Mouse (Mus musculus) lung, postnatal 0 days (tissue): Measurements from ENCODE around the gene Hk1. TPM values are rescaled to one million over a fixed set of nuclear protein-coding genes. Genes with fewer than 3 reads are reported as not detected.

Experiments
- ATAC-seq: fragments of 200-750 bp; cut with Nextera tagmentation; 2 replicates; pipeline ENCODE4 v1.8.0; 2017; ENCODE audit warnings: moderate library complexity
- DNase-seq: peaks from one replicate; pipeline ENCODE4 v3.0.0-alpha.2; 2016; ENCODE audit warnings: low spot score
- H3K27ac ChIP-seq: fragments of 300-500 bp; sonication (generic); 2 replicates; pipeline ENCODE4 v1.5.1; 2014; ENCODE audit warnings: antibody characterized with exemption, mild to moderate bottlenecking, low read length, mixed read lengths
- H3K27me3 ChIP-seq: fragments of 300-500 bp; sonication (generic); replicated peaks from 2 replicates; pipeline ENCODE4 v1.6.1; 2014; ENCODE audit warnings: low read length, mixed read lengths; ENCODE audit not compliant: insufficient read depth
- H3K36me3 ChIP-seq: fragments of 300-500 bp; sonication (generic); 2 replicates; pipeline ENCODE4 v1.6.1; 2014; ENCODE audit warnings: low read length, mixed read lengths; ENCODE audit not compliant: insufficient read depth
- H3K4me1 ChIP-seq: fragments of 300-500 bp; sonication (generic); 2 replicates; pipeline ENCODE4 v1.6.1; 2014; ENCODE audit warnings: antibody characterized with exemption, low read depth, low read length, mixed read lengths; ENCODE audit not compliant: insufficient read depth
- H3K4me2 ChIP-seq: fragments of 300-500 bp; sonication (generic); replicated peaks from 2 replicates; pipeline ENCODE4 v1.6.1; 2014; ENCODE audit warnings: low read depth, mild to moderate bottlenecking, low read length, moderate library complexity, mixed read lengths
- H3K4me3 ChIP-seq: fragments of 300-500 bp; sonication (generic); 2 replicates; pipeline ENCODE4 v1.5.1; 2014; ENCODE audit warnings: low read depth, low read length
- H3K9ac ChIP-seq: fragments of 300-500 bp; sonication (generic); replicated peaks from 2 replicates; pipeline ENCODE4 v1.6.1; 2014; ENCODE audit warnings: low read depth, mild to moderate bottlenecking
- H3K9me3 ChIP-seq: fragments of 300-500 bp; sonication (generic); 2 replicates; pipeline ENCODE4 v1.6.1; 2016; ENCODE audit warnings: low read length, mixed read lengths
- CTCF ChIP-seq: IDR thresholded peaks from 2 replicates; pipeline ENCODE4 v1.5.1; 2016; ENCODE audit warnings: antibody characterized with exemption, mild to moderate bottlenecking
- EP300 ChIP-seq: IDR thresholded peaks from 2 replicates; pipeline ENCODE4 v1.6.1; 2016; ENCODE audit warnings: antibody characterized with exemption, mild to moderate bottlenecking, control low read depth
- WGBS: fragments of 180-500 bp; shearing (Covaris S2); extraction: QIAGEN DNeasy Blood & Tissue Kit; methylation state at CpG from one replicate; pipeline ENCODE4 v1.1.7; 2014; 5-methylcytosine and 5-hydroxymethylcytosine counted together
- polyA plus RNA-seq: library from polyadenylated mRNA; unstranded; fragments of >200 nt; fragmentation: Nextera tagmentation; extraction: Ambion mirVana; gene quantifications from 2 replicates; pipeline ENCODE4 v1.2.1, GENCODE M21; 2015

The Hk1 gene
- polyA plus RNA-seq, 1 experiment from 2014 or later, result 25.8 TPM

DNA sequence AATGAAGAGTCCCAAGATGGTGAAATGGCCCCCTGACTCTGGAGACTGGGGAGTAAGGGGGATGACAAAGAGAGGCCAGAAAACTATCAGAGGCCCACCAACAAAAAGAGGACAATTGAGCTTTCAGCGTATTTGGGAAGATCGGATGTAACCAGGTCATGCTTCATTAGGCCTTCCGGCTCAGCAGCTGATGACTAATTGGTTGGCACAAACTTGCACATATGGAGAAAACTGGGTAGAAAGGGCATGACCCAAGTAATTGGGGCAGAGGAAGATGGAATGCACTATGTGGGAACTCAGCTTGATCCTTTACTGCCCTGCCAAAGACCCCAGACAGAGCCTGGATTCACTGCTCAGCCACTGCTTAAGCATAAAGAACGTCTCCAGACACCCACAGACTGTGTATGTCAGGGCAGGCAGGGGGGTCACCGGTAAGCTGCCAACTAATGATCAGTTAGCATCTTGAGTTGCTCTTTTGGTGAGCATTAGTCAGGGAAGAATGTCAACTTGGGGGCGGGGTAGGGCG is 39.2 kb upstream of the Hk1 start:
- peaks cover 4% of the 10 kb centered on the region; the same call in 1 of the 2 replicates for H3K4me1 ChIP-seq
- no peak overlapping the region for H3K27ac ChIP-seq
- TF ChIP-seq CTCF, result no peak
- TF ChIP-seq EP300, result no peak
- no peak overlapping the region for H3K9ac ChIP-seq
- H3K27me3 ChIP-seq, result no peaks in the 10 kb centered on the region
- no peak overlapping the region for H3K4me3 ChIP-seq
- ATAC-seq (no peak), DNase-seq (no peak)
- WGBS, result 80% methylated on average over 7 of the region's 7 CpGs
- no peaks in the 10 kb centered on the region for H3K9me3 ChIP-seq
- no peak overlapping the region for H3K4me2 ChIP-seq
- no peaks in the 10 kb centered on the region for H3K36me3 ChIP-seq

DNA sequence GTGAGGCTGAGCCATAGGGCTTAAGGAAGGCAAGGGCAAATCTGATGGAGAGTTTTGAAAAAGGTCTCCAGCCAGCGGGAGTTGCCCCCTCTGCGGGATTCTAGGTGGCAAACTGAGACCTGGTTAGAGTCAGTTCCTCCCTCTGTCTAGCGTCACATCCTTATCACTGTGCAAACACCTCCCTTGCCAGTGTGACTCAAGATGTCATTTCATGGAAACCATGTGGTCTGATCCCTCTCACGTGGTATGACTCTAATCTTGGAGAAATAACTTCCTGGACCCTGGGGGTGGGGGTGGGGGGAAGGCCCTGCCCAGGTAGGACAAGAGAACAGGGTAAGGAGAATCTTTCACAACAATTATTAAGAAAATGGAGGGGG is 33.9 kb upstream of the Hk1 start:
- no peak overlapping the region for H3K9ac ChIP-seq
- 3% methylated on average over 4 of the region's 4 CpGs for WGBS
- DNase-seq (peak; percentile 87), ATAC-seq (peak; percentile 86)
- H3K4me1 ChIP-seq, result no peaks in the 10 kb centered on the region
- no peaks in the 10 kb centered on the region for H3K36me3 ChIP-seq
- TF ChIP-seq EP300 (peak; percentile 52), CTCF (no peak)
- peak overlapping the region; percentile 87 for H3K27ac ChIP-seq
- 0 out of 2 replicates have a peak overlapping the region, but pooled peaks have one; percentile 17 for H3K4me2 ChIP-seq
- no peak overlapping the region for H3K4me3 ChIP-seq
- no peaks in the 10 kb centered on the region for H3K27me3 ChIP-seq
- H3K9me3 ChIP-seq, result no peaks in the 10 kb centered on the region

DNA sequence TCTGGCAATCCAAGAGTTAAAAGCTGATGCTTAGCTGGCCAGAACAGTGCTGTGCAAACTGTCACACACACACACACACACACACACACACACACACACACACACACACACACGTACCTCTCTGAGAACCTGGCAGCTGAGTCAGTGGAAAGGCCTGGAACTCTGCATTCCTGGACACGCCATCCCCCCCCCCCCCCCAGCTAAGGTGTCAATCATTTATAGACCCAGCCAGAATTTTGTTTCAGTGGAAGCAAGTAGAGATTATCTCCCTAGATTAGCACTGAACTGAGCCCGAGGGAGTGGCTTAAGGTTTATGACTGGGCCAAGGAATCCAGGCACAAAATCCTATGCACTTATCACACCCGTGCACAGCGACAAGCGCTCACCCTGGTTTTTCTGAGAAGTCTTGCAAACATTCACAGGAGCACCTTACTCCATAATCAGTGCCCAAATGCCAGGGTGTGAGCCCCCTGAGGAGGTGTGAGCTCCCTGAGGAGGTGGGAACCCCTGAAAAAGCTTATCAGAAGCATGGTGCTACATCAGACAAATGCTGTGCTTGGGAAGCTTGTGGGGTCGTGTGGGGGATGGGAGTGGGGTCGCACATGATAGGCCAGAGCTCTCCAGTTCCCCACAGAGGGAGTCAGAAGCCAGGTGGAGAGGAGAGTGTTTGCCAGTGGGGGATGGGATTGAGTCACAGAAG is 33.3 kb upstream of the Hk1 start:
- no peaks in the 10 kb centered on the region for H3K4me1 ChIP-seq
- ATAC-seq, result peak; percentile 82
- no peaks in the 10 kb centered on the region for H3K9me3 ChIP-seq
- no peaks in the 10 kb centered on the region for H3K27me3 ChIP-seq
- DNase-seq, result peak; percentile 86
- no peak; the same call in none of the 2 replicates for TF ChIP-seq EP300
- TF ChIP-seq CTCF, result no peak
- H3K27ac ChIP-seq, result peak overlapping the region; percentile 87
- no peak overlapping the region for H3K4me3 ChIP-seq
- 6% methylated on average over 8 of the region's 8 CpGs for WGBS
- no peak overlapping the region for H3K9ac ChIP-seq
- 0 out of 2 replicates have a peak overlapping the region, but pooled peaks have one; percentile 17 for H3K4me2 ChIP-seq
- H3K36me3 ChIP-seq, result no peaks in the 10 kb centered on the region

DNA sequence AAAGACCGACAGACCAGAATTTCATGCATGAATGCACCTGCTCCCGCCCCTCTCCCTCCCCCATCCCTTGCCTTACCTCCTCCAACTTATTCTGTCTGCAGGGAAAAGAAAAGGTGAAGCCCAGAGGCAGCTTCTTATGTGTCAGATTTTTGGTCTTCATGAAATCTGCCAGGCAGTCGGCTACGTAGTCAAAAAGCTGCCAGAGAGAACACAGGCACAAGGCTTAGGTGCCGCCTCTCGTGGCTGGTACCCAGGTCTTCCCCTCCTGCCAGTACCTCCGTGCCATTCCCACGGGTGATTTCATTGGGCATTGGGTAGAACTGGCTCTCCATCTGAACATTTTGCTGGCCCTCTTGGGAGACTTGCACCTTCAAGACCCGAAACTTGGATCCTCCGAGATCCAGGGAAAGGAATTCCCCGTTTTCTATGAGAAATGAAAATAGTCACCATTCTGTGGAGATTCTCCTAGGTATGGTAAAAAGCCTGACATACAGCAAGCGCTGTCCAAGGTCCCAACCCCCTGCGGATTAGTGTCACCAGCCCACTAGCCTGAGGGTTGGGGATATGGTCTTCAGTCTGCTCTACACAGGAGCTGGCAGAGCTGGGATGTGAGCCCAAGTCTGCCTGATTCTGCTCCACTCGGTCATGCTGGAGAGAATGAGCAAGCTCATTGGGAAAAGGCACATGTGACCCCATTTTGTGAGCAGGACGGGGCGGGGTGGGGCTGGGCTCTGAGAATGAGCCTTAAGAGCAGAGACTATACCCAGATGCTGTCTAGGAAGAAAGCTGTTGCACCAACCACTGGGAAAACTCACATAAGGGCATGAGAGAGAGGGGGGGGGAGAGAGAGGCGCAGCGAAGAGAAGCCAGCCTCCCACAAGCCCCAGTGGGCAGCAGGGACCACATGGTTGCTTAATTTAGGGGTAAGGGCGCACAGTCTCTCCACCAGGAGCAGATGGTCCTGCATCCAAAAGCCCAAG is 32.0 kb upstream of the Hk1 start:
- ATAC-seq (no peak), DNase-seq (no peak)
- TF ChIP-seq CTCF, result no peak
- TF ChIP-seq EP300, result no peak
- H3K4me3 ChIP-seq, result no peak overlapping the region
- 62% methylated on average over 19 of the region's 19 CpGs for WGBS
- H3K27ac ChIP-seq, result no peak overlapping the region
- no peak overlapping the region for H3K4me2 ChIP-seq
- no peak overlapping the region for H3K9ac ChIP-seq
- H3K4me1 ChIP-seq, result no peaks in the 10 kb centered on the region
- H3K36me3 ChIP-seq, result no peaks in the 10 kb centered on the region
- H3K9me3 ChIP-seq, result no peaks in the 10 kb centered on the region
- no peaks in the 10 kb centered on the region for H3K27me3 ChIP-seq

DNA sequence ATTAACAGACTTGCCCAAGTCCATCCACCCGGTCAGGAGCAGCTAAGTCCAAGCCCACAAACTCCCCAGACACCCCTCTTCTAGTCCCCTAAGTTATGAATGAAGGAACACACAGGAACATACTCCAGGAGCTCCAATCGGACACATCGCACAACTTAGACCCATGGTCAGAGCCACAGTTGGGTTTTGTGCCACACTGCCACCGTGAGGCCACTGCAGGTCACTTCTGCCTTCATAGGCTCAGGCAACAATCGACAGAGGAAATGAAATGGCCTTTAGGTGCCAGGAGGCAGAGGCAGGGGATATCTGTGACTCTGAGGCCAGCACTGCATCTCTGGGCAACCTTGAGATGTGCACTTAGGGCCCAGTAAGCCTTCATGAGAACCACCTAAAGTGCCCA is 31.2 kb upstream of the Hk1 start:
- no peak for TF ChIP-seq EP300
- TF ChIP-seq CTCF, result peak; percentile 96
- ATAC-seq, result peak; percentile 30; the same call in 1 of the 2 replicates
- peak; percentile 80 for DNase-seq

DNA sequence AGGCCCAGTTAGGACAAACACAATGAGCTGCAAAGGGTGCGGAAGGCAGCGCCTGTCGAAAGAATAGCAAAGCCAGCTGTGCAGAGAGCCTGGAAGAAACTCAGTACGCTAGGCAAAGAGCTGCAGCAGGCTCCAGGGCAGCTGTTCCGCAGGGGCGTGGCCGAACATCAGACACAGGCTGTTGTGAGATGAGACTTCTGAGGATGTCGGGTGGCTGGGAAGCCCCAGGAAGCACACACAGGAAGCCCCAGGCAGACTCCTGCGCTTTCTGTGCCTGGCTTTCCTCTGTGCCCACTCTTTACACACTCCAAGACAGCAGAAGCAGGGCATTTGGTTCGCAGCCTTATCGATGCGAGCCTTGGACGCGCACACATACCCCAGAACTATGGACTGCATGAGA is 25.2 kb upstream of the Hk1 start:
- Histone ChIP-seq H3K27me3 (no peaks in the 10 kb centered on the region), H3K9me3 (no peaks in the 10 kb centered on the region), H3K36me3 (no peaks in the 10 kb centered on the region), H3K4me1 (no peaks in the 10 kb centered on the region), H3K4me3 (no peak overlapping the region), H3K27ac (no peak overlapping the region), H3K4me2 (no peak overlapping the region), H3K9ac (no peak overlapping the region)
- DNase-seq, result peak; percentile 45
- TF ChIP-seq CTCF (no peak), EP300 (no peak)
- peak; percentile 53 for ATAC-seq
- WGBS, result 42% methylated on average over 14 of the region's 14 CpGs

More for the DNA sequence above, 31.2 kb upstream of the Hk1 start:
- WGBS, result 3% methylated on average over 5 of the region's 5 CpGs
- Histone ChIP-seq H3K4me1 (no peaks in the 10 kb centered on the region), H3K27ac (no peak overlapping the region), H3K36me3 (no peaks in the 10 kb centered on the region), H3K4me2 (no peak overlapping the region), H3K9ac (no peak overlapping the region), H3K27me3 (no peaks in the 10 kb centered on the region), H3K9me3 (no peaks in the 10 kb centered on the region), H3K4me3 (no peak overlapping the region)
